Mouse (Mus musculus) forebrain, embryonic 10.5 days (tissue): ENCODE results near the gene Arhgap9. TPM values are rescaled to one million over a fixed set of nuclear protein-coding genes. Genes with fewer than 3 reads are reported as not detected.

ENCODE experiments used
- DNase-seq: peaks from one replicate; pipeline ENCODE4 v3.0.0-alpha.2; 2017; ENCODE audit warnings: low spot score; ENCODE audit errors: extremely low spot score
- H3K27ac ChIP-seq: fragments of 300-500 bp; sonication (generic); 2 replicates; pipeline ENCODE4 v1.5.1; 2016; ENCODE audit warnings: mild to moderate bottlenecking
- H3K27me3 ChIP-seq: fragments of 300-500 bp; sonication (generic); 2 replicates; pipeline ENCODE4 v1.6.1; 2016; ENCODE audit warnings: mild to moderate bottlenecking; ENCODE audit not compliant: poor library complexity, severe bottlenecking
- H3K36me3 ChIP-seq: fragments of 300-500 bp; sonication (generic); replicated peaks from 2 replicates; pipeline ENCODE4 v1.6.1; 2016; ENCODE audit warnings: mild to moderate bottlenecking, moderate library complexity
- H3K4me1 ChIP-seq: fragments of 300-500 bp; sonication (generic); 2 replicates; pipeline ENCODE4 v1.6.1; 2016
- H3K4me3 ChIP-seq: fragments of 300-500 bp; sonication (generic); 2 replicates; pipeline ENCODE4 v1.5.1; 2016; ENCODE audit warnings: mild to moderate bottlenecking, moderate library complexity
- H3K9me3 ChIP-seq: fragments of 300-500 bp; sonication (generic); 2 replicates; pipeline ENCODE4 v1.6.1; 2016; ENCODE audit warnings: mild to moderate bottlenecking, moderate library complexity
- WGBS: fragments of 180-500 bp; shearing (Covaris S2); methylation state at CpG from one replicate; pipeline ENCODE4 v1.1.7; 2016; 5-methylcytosine and 5-hydroxymethylcytosine counted together
- polyA plus RNA-seq: library from polyadenylated mRNA; unstranded; fragments of >200 nt; fragmentation: Nextera tagmentation; extraction: Ambion mirVana; gene quantifications from 2 replicates; pipeline ENCODE4 v1.2.1, GENCODE M21; 2016

The Arhgap9 gene
- polyA plus RNA-seq, 1 experiment from 2014 or later, result 1.7 TPM

DNA sequence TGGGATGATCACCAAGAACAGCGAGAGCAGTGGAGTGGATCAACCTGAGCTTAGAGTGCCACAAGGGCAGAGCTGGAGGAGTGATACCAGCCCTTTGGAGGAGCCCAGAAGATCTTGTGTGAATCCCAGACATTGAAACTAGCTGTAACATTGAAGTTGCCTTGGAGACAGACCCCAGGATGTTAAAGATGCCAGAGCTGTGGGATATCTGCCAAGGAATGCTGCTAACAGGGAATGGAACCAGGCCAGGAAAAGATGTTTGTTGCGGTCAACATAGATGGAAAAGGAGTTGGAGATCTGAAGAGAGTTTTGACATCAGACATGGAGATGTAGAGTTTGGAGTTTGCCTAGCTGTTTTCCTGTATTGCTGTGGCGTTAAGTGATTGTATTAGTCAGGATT lies 24.4 kb downstream of the Arhgap9 start:
- H3K27ac ChIP-seq, result no peak overlapping the region
- H3K27me3 ChIP-seq, result peaks cover 31% of the 10 kb centered on the region
- no peak for DNase-seq
- peaks cover 27% of the 10 kb centered on the region for H3K4me1 ChIP-seq
- H3K4me3 ChIP-seq, result no peak overlapping the region
- no peaks in the 10 kb centered on the region for H3K9me3 ChIP-seq
- 88% methylated on average over 3 of the region's 3 CpGs for WGBS
- no peaks in the 10 kb centered on the region for H3K36me3 ChIP-seq

DNA sequence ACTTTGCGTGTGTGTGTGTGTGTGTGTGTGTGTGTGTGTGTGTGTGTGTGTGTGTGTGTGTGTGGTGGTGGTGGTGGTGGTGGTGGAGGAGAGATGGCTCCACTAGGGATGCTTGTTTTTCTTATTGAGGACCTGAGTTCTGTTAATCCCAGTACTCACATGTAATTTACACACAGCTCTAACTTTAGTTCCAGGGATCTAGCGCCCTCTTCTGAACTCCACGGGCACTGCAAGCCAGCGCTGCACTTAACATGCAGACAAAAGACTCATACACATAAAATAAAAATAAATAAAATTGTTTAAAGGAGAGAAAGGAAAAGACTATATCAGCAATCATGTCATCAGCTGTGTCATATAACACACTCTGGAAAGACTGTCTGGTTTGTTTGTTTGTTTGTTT lies 27.2 kb downstream of the Arhgap9 start:
- Histone ChIP-seq H3K4me3 (no peak overlapping the region), H3K27ac (no peak overlapping the region), H3K4me1 (peaks cover 14% of the 10 kb centered on the region), H3K36me3 (no peaks in the 10 kb centered on the region), H3K27me3 (peaks cover 27% of the 10 kb centered on the region), H3K9me3 (no peaks in the 10 kb centered on the region)
- 71% methylated on average over 4 of the region's 4 CpGs for WGBS
- DNase-seq, result no peak

DNA sequence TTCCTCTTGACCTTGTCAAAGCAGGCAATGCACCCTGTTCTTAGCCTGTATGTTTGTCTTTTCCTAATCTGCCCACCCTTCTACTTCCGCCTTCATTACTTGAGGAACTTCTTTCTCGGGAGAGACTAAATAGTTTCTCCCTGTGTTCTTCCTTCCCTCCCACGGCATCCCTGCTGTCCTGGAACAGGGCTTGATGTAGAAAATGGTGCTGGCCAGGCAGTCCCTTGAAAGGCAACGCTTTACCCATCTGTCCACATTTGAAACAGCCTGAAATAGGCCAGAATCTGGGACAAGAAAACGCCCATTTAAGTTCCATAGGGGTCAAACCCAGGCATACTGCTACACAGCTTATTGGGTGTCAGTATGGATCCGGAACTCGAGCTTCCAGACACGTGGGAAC lies 28.0 kb downstream of the Arhgap9 start:
- H3K9me3 ChIP-seq, result no peaks in the 10 kb centered on the region
- peaks cover 33% of the 10 kb centered on the region for H3K27me3 ChIP-seq
- no peak overlapping the region for H3K27ac ChIP-seq
- H3K4me1 ChIP-seq, result peaks cover 14% of the 10 kb centered on the region
- WGBS, result 80% methylated on average over 8 of the region's 8 CpGs
- no peak for DNase-seq
- H3K4me3 ChIP-seq, result no peak overlapping the region
- no peaks in the 10 kb centered on the region for H3K36me3 ChIP-seq

DNA sequence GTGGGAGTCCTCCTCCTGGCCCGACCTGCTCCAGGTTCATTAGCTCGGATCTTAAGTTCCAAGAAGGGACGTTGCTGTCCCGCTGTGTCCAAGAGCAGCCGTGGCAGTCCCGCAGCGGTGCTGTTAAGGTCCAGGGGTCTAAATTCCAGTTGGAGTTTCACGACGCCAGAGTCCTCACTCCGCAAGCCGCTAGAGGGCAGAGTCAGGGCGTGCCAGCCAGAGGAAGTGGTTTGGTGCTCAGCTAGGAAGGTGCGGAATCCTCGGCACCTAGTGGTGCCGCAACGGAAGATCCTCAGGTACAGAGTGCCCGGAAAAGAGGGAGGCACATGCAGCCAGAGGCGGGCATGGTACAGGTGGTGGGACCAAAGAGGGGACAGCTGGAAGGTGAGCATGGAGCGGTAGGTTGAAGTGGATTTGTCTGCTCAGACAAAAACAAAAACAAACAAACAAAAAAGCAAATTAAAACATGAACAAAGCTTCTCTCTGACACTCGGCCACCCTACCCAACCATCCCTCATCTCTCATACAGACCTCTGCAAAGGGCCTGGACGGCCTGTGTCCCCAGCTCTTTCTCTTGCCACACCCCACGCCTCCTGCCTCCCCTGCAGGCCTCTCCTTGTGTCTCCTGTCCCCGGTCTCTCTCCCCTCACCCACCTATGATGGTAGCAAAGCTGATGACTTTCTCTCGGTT lies 29.0 kb downstream of the Arhgap9 start:
- Histone ChIP-seq H3K27me3 (peaks cover 33% of the 10 kb centered on the region), H3K27ac (0 out of 2 replicates have a peak overlapping the region, but pooled peaks have one; percentile 32), H3K4me1 (peaks cover 21% of the 10 kb centered on the region), H3K36me3 (no peaks in the 10 kb centered on the region), H3K4me3 (peak overlapping the region; percentile 31), H3K9me3 (no peaks in the 10 kb centered on the region)
- WGBS, result 16% methylated on average over 24 of the region's 24 CpGs
- peak; percentile 78 for DNase-seq

DNA sequence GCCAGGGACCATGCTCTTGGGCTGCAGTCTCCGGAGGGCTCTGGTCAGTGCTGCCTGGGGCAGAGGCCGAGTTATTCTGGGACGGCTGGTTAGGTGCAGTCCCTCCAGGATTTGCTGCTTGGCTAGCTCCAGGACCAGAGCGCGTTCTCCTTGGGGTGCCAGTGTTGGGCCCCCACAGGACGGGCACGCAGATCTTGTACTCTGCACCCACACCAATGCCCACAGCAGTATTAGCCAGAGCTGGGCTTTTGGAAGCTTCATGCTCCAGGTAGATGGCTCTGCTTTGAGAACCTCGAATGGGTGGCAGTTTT lies 29.5 kb downstream of the Arhgap9 start:
- no peak for DNase-seq
- Histone ChIP-seq H3K4me3 (peak overlapping the region; percentile 31; the same call in 1 of the 2 replicates), H3K27ac (0 out of 2 replicates have a peak overlapping the region, but pooled peaks have one; percentile 32), H3K36me3 (no peaks in the 10 kb centered on the region), H3K27me3 (peaks cover 33% of the 10 kb centered on the region), H3K4me1 (peaks cover 22% of the 10 kb centered on the region), H3K9me3 (no peaks in the 10 kb centered on the region)
- 87% methylated on average over 8 of the region's 8 CpGs for WGBS

DNA sequence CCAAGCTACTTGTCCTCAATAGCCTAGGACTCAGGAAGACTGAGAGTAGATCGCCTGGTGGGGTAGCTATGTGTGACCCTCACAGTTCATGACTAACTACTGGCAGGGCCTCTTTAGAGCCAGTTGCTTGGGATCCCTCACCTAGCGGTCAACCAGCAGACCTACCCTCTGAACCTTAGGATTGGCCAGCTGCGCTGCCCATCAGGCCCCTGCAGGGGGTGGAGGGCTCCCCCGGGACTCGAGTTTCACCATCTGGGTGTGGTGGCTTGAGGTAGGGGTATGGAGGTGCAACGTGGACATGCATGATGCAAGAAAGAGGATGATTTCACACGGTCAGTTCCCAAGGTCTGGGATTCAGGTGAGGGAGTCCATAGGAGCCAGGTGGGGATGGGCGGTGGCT lies 30.0 kb downstream of the Arhgap9 start:
- Histone ChIP-seq H3K27ac (no peak overlapping the region), H3K4me3 (no peak overlapping the region), H3K4me1 (peaks cover 22% of the 10 kb centered on the region), H3K9me3 (no peaks in the 10 kb centered on the region), H3K27me3 (peaks cover 33% of the 10 kb centered on the region), H3K36me3 (no peaks in the 10 kb centered on the region)
- no peak for DNase-seq
- 73% methylated on average over 8 of the region's 8 CpGs for WGBS

DNA sequence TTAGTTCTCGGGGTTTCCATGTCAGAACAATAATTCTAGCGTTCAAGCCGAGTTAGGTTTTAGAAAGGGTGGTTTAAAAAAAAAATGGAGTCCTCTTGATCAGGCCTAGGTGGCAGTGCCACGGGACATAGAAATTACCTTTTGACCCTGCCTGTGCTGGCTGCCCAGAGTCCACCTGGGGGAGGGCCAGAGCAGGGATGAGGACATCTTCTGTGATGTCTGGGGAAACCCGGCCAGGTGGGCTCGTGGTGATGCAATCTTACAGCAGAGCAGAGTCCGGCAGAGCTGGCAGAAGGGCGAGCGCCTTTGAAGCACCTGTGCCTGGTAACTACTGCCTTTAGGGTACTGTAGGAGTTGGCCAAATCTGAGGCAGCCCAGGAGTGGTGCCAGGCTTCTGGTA lies 30.4 kb downstream of the Arhgap9 start:
- H3K36me3 ChIP-seq, result no peaks in the 10 kb centered on the region
- DNase-seq, result no peak
- H3K9me3 ChIP-seq, result no peaks in the 10 kb centered on the region
- 91% methylated on average over 9 of the region's 9 CpGs for WGBS
- H3K27ac ChIP-seq, result no peak overlapping the region
- H3K27me3 ChIP-seq, result peaks cover 36% of the 10 kb centered on the region
- no peak overlapping the region for H3K4me3 ChIP-seq
- peaks cover 22% of the 10 kb centered on the region for H3K4me1 ChIP-seq

DNA sequence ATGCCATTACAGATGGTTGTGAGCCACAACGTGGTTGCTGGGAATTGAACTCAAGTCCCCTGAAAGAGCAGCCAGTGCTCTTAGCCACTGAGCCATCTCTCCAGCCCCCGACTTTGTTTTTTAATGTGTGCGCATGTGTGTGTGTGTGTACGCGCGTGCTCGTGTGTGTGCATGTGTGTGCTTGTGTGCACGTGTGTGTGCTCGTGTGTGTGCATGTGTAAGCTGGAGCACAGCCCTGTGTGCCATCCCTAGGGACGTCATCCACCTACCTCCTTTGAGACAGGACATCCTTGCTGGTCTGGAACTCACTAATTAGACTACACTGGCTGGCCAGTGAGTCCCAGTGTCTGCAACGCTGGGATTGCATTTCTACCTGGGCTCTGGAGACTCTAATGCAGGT lies 31.0 kb downstream of the Arhgap9 start:
- WGBS, result 92% methylated on average over 11 of the region's 11 CpGs
- no peak overlapping the region for H3K4me3 ChIP-seq

DNA sequence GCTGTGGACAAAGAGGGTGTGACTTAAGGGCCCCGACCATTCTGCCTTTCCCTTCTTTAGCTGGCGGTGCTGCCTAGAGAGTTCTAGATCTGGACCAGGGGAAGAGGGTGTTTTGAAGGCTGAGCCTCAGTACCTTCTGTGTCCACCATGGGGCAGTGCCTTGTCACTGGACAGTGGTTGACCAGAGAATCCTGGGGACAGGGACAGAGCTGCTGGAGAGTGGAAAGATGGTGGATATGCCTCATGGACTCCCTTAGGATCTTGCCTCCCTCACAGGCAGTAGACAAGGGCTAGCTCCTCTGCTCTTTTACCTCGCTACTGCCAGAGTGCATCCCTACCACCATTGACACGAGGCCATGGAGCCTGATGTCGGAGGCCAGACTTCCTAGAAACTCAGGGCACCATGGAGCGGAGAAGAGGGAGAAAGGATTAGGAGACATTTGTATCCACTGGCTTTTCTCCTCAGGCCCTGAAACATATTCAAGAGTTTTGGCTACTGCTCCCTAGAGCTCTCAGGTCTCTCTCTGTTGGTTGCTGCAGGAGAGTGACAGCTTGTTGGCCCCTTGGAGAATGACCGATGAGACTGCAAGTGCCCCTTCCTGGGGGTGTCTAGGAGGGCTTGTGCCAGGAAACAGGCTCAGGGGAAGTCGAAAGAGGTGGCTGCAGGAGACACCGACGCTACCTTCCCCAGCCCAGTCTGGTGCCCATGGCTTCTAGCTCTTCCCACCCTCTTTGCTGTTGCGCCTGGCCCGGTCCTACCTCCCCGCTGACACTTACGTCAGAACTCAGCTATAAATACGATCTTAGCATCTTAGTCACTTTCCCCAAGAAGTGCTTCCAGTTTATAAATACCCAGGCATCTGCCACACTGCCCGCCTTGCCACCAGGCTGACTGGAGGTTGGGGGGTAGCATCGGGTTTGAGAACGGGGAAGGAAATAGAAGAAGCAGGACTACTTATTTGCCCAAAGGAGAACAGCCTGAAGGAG lies 32.4 kb downstream of the Arhgap9 start, which contains the start of gene Inhbe:
Inhbe (minus strand) TSS at position 503 of the 987 bp plus-strand sequence.
- H3K4me1 ChIP-seq, result peaks cover 22% of the 10 kb centered on the region
- no peak within 1 kb of the TSS for H3K27ac ChIP-seq
- peaks cover 37% of the 10 kb centered on the region for H3K27me3 ChIP-seq
- DNase-seq, result no peak
- no peak within 1 kb of the TSS for H3K4me3 ChIP-seq
- H3K9me3 ChIP-seq, result no peaks in the 10 kb centered on the region
- 89% methylated on average over 18 of the region's 18 CpGs for WGBS
- H3K36me3 ChIP-seq, result no peaks in the 10 kb centered on the region

More for the DNA sequence above, 31.0 kb downstream of the Arhgap9 start:
- DNase-seq, result no peak
- peaks cover 37% of the 10 kb centered on the region for H3K27me3 ChIP-seq
- peaks cover 22% of the 10 kb centered on the region for H3K4me1 ChIP-seq
- no peak overlapping the region for H3K27ac ChIP-seq
- no peaks in the 10 kb centered on the region for H3K36me3 ChIP-seq
- no peaks in the 10 kb centered on the region for H3K9me3 ChIP-seq

DNA sequence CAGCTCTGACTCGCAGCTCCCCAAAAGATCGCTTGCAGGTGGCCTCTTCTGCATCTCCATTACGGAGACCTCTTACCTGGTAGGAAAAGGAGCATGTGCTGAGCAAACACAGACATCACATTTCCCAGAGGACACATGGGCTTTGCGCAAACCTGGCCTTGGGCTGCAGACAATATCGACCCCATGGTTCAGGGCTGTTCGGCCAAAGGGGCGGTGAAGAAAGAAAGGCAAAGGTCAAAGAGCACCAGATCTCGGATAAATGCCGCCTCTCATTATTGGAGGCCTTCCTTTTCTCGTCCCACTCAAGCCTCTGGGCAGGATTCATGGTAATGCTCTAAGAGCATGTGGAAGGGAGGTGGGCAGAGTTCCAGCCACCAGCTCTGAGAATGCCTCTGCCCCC lies 33.6 kb downstream of the Arhgap9 start:
- Histone ChIP-seq H3K4me3 (no peak overlapping the region), H3K9me3 (no peaks in the 10 kb centered on the region), H3K36me3 (no peaks in the 10 kb centered on the region), H3K27ac (no peak overlapping the region), H3K27me3 (peaks cover 28% of the 10 kb centered on the region), H3K4me1 (peaks cover 18% of the 10 kb centered on the region)
- DNase-seq, result no peak
- 60% methylated on average over 10 of the region's 10 CpGs for WGBS

DNA sequence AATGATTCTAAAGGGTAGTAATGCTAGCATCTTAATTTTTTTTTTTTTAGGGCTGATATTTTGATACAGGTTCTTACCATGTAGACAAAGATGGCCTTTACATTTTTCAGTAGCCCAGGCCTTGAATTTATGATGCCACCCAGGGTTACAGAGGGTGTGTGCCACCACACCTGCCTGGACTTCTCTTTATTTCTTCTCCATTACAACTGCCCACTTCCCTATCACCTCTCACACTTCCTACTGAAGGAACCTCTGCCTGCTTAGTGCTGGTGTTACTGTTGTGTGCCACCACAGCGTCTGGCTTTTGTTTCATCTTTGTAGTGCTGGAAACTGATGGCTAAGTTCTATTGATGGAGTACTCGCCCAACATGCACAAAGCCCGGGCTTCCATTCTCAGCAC lies 39.0 kb downstream of the Arhgap9 start:
- Histone ChIP-seq H3K9me3 (no peaks in the 10 kb centered on the region), H3K36me3 (no peaks in the 10 kb centered on the region), H3K27me3 (0 out of 2 replicates have a peak, but pooled peaks cover 4% of the 10 kb centered on the region), H3K4me3 (no peak overlapping the region), H3K4me1 (peaks cover 1% of the 10 kb centered on the region), H3K27ac (no peak overlapping the region)
- no peak for DNase-seq
- 90% methylated on average over 3 of the region's 3 CpGs for WGBS

DNA sequence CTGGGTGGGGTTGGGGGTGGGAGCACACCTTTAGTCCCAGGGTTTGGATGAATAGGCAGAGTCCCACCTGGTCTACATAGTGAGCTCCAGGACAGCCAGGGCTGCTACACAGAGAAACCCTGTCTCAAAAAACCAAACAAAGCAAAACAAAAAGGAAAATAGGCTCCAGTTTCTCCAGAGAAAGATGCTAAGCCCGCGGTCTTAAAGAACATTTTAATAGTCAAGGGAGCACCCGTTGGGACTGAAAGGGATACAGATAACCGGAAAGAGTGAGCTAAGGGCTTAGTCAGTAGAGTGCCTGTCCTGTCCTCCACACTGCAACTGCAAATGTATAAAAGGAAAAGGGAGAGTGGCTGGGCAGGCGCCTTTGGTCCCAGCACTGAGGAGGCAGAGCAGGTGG lies 45.4 kb downstream of the Arhgap9 start:
- Histone ChIP-seq H3K4me1 (peaks cover 37% of the 10 kb centered on the region), H3K9me3 (no peaks in the 10 kb centered on the region), H3K27me3 (no peaks in the 10 kb centered on the region; the same call in 1 of the 2 replicates), H3K4me3 (no peak overlapping the region), H3K27ac (no peak overlapping the region), H3K36me3 (no peaks in the 10 kb centered on the region)
- 76% methylated on average over 5 of the region's 5 CpGs for WGBS
- no peak for DNase-seq

DNA sequence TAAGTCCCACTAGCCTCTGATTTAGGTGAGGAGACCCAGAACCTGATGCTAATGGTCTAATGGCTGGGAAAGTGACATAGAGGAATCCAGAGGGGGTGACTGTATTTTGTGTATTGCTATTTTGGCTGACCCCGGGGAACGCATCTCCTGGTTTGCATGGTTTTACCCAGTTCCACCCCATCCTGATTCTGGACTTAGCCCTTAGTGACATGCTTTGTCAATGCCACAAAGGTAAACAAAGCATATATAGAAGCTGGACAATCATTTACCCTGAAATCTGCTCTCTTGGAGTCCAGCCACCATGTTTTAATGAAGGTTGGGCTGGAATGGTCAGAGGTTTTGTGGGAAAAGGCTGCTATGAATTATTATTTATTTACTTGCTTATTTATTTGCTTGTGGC lies 46.5 kb downstream of the Arhgap9 start:
- Histone ChIP-seq H3K36me3 (no peaks in the 10 kb centered on the region), H3K9me3 (no peaks in the 10 kb centered on the region), H3K4me3 (no peak overlapping the region), H3K4me1 (peaks cover 37% of the 10 kb centered on the region), H3K27me3 (no peaks in the 10 kb centered on the region; the same call in 1 of the 2 replicates), H3K27ac (no peak overlapping the region)
- DNase-seq, result no peak
- WGBS, result 76% methylated on average over 2 of the region's 2 CpGs
